Mouse (Mus musculus): ENCODE data around the gene Oxld1.

The Oxld1 gene

DNA sequence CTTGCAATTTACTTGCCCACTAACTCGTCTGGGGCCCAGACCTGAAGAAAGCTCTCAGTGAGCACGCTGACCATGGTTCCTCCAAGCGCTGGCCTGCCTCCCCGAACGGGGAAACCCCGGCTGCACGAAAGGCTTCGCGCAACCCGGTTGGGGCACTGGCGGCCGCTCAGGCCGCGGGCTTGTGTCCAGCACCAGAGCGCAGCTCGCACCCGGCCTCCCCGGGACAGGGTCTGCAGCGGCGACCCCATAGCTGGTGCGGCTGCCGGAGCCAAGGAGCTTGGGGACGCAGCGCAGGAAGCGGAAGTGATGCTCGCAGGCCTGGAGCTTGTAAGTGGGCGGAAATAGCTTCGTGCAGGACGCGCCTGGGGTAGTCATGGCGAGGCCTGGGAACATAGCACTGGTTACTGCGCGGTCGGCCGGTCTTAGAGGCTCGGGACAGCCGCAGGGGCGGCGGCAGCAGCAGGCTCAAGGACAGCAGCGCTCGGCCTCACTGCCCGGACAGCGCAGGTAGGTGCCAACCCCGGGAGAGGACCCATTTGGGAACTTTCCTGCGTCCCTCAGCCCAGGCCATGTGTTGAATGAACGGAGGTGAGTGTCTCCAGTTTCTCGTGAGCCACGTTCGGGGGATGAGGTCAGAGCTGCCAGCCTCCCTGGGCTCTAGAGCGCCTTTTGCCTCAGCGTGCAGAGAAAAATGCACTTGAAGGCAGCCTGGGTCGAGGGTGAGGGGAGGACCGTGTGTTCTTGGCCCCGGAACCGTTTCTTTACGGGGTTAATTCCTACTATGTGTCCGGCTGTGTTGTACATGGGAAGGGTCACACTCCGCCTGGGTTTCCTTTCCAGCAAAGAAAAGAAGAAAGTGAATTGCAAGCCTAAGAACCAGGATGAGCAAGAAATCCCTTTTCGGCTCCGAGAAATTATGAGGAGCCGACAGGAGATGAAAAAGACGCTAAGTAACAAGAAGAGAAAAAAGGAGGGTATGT, at the start of gene Oxld1, which contains the start of gene Ccdc137:
Gene Oxld1 (minus strand): TSS at position 297 of the 980 bp plus-strand sequence.
Gene Ccdc137 (plus strand): TSS at position 344 of the 980 bp plus-strand sequence.
- DNase-seq: peak; percentile 79

DNA sequence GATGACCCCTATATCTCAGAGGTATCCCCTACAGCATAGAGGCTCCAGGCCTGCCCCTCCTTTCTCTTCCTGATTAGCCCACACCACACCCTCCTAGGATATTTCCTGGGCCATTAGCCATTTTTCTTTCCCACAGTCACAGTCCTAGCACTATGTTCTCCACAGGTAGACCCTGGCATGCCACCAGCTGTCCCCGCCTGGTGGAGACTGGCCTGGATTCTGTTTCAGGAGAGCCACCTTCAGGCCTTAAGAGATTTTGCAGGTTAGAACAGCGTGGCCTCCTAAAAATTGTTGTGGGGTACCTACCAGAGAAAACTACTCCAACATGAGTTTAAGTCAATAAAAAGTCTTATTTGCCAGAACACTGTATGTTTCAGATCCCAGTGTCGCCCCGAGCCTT, 49.0 kb upstream of the Oxld1 start:
- no peak for DNase-seq

DNA sequence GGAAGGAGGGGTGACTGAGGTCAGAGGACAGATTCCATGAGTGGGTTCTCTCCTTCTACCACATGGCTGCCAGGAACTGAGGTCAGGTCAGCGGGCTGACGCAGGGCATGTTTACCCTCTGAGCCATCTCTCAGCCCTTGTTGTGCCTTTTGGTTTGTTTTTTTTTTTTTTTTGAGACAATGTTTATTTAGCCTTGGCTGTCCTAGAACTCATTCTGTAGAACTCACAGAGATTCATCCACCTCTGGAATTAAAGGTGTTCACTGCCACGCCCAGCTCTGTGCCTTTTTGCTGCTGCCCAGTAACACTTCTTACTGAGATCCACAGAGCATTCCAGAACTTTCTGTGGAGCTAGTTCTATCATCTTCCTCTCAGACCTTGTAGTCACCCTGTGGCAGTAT, 47.8 kb upstream of the Oxld1 start:
- DNase-seq: no peak

DNA sequence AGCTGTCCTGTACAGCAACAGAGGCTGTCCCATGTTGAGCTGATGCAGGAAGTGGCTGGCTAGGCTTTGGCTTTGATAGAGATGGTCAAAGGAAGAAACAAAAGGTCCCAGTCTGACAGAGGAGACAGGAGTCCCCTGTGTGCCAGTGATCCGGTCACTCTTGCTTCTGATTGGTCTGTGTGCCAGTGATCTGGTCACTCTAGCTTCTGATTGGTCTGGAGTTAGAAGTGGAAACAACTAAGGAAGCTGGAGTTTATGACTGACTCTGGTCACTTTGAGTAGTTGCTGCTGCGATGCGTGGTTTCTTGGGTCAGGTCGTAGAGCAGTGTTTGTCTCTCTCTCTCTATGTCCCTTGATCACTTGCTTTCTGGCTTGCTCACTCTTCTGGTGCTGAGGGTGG, 43.8 kb upstream of the Oxld1 start:
- no peak for DNase-seq

DNA sequence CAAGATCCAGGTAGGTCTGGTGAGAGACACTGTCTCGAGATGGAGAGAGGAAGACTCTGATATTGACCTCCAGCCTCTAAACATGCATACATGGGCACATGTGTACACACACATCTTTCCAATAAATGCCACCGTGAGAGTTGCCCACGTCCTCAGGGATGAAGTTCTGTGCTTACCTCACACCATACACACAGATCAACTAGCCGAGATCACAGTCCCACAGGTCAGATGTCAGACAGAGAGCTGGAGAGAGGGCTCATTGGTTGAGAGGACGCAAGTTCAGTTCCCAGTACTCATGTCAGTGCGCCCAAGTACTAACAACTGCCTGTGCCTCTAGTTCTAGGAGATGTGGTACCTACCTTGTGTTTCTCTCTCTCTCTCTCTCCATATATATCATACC, 43.1 kb upstream of the Oxld1 start:
- DNase-seq: no peak

DNA sequence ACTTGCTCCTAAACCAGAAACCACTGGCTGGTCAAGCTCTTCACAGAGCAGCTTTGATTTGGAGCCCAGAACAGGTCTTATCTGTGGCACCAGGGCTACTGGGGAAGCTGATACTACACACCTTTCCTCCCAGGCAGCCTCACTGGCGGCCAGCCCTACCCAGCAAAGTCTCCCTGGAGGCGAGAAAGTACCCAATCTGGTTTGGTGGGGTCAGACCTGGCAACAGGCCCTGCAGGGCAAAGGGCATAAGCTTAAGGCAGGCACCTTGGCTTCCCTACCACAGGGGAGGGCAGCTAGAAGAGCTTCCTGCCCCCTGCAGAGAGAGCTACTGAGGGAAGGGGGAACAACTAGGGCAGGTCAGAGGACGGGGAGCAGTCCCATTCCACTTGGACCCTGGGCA, 42.5 kb upstream of the Oxld1 start:
- no peak for DNase-seq

DNA sequence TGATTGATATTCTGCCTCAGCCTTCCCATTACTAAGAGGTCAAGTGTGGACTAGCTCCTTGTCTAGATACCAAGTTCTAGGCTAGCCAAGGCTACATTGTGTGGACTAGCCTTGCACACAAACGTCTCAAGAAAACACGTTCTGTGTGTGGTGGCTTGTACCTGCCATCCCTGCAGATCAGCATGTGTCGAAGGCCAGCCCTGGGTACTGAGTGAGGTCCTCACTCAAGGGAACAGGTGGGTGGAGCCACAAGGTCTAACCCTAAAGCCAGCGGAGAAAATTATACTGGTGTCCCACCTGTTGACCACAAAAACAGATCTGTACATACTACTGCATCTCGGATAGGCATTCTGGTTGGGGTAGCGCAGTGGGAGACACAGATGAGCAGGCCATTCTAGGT, 42.0 kb upstream of the Oxld1 start:
- no peak for DNase-seq

DNA sequence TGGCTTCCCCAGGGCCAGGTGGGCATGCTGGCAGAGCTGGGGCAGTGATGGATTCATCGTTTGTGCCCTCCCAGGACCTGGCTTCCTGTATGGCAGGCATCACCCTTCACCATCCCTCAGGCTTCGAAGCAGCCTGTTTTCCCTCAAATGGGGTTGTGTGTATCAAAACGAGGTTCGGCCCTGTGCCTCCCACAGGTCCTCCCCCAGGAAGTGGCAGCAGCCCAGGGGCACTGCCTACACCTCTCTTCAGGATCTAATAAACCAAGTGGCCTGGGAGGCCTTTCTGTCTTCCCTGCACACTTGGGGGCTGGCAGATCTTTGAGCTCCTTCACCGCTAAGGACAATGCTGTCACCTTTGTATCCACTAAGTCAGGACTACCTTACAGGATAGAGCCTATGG, 41.0 kb upstream of the Oxld1 start:
- DNase-seq: no peak

DNA sequence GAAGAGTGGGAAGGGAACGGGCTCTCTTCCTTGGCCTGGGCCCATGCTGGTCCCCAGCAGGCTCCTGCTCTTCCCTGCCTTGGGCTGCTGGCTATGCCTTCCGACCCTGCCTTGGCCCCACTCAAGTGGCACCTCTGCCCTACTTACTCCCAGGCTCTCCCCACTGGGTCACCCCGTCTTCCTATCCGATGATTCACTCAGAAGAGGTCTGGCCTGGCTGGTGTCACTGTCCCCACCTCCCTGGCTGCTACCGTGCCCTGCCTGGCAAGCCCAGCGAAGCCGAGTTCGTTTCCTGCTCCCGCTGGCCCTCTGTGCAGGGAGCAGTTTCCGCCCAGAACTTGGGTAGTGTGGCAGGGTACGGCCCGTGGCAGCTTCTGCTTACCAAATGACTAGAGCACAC, 40.4 kb upstream of the Oxld1 start:
- DNase-seq: no peak

DNA sequence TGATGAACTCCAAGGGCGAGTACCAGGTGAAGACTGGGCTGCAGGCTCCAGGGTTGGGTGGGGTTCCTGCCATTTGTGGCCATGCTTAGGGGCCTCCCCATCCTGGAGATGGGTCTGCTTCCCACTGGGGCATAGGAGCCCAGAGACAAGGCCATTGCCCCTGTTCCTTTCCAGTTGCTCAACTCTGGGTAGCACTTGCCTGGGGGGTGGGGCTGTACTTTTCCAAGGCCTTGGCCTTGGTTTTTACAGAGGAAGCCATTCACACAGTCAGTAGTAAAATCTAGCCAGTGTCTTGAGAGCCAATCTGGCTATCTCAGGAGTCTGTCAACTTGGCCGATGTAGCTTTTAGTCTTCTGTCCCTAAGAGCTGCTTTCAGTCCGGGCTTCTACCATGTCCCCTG, 39.6 kb upstream of the Oxld1 start:
- DNase-seq: no peak

DNA sequence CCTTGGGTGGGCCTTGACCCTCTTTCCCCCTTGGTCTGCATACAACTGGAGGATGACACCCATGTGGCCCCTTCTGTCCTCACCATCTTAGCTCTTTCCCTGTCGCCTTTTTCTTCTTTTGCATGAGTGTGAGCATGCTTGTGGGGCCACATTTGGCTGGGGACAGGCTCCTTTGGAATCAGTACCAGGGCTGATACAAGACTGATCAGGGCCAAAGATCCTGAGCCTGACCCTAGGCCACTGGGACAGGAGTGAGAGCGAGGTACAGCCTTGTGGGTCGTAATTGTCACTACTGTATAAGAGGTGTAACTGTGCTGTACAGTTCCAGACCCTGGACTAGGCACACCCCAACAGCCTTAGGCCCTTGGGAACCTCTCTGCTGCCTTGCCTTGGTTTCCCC, 36.0 kb upstream of the Oxld1 start:
- no peak for DNase-seq

DNA sequence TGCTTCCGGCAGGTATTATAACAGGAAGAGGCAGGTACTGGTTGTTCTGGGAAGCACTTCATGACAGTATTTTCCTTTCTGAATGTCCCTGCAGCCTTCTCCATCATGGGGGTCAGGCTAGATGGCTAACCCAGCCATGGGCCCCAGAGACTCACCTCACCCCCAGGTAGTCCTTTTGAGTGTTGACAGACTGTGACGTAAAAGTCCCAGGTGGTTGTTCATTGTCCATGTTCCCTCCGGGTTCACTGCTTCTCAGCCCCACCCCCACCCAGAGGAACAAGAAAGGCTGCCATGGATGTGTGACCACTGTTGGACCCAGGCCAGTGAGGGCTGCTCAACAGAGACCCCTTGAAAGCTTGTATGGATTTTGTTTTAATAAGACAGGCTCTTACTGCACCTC, 35.5 kb upstream of the Oxld1 start:
- DNase-seq: no peak

DNA sequence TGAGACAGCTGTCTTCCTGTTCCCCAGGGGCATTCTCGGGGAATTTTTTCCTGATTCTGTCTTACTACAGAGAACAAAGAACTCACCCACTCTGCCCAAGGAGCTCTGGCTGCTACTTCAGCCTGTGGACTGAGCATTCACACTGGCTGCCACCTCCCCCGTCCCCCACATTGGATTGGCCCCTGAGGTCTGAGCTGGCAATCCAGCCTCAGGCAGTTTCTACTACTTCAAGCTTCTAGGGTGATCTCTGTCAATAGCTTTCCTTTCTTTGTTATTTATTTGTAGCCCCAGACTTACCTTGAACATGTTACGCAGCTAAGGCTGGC, 35.0 kb upstream of the Oxld1 start:
- no peak for DNase-seq

DNA sequence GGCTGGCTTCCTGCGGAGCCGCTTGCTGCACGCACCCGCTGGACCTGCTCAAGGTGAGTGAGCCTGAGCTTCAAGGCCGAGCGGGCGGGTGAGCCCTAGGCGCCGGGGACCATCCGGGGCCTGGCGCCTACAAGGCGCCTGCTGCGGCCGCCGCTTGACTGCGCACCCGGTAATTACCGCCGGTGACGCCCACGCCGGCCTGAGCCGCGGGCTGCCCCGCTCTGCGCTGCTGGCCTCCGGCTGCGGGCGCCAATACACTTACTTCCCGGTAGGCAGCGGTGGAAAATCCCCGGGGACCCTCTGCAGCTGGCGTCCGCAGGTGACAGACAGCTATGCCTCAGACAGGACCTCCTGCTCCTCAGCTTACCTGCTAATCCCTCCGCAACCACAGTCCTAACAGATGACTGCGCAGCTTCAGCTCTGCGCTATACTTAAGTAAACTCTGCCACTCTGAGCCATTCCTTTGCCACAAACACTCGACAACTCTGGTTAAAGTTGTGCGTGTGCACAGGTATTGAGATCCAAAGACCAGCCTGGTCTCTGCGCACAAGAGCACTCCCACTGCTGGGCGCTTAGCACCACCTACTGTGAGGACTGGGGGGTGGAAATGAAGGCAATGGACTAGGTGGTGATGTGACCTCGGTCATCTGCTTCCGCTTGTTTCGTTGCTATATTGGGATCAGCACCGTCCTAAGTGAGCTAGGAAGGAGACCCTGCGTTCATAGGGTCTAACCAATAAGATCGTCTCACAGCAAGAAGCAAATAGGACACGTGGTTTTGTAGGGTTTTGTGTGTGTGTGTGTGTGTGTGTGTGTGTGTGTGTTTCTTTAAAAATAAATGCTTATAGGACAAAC, 34.4 kb upstream of the Oxld1 start:
- DNase-seq: peak; percentile 48

DNA sequence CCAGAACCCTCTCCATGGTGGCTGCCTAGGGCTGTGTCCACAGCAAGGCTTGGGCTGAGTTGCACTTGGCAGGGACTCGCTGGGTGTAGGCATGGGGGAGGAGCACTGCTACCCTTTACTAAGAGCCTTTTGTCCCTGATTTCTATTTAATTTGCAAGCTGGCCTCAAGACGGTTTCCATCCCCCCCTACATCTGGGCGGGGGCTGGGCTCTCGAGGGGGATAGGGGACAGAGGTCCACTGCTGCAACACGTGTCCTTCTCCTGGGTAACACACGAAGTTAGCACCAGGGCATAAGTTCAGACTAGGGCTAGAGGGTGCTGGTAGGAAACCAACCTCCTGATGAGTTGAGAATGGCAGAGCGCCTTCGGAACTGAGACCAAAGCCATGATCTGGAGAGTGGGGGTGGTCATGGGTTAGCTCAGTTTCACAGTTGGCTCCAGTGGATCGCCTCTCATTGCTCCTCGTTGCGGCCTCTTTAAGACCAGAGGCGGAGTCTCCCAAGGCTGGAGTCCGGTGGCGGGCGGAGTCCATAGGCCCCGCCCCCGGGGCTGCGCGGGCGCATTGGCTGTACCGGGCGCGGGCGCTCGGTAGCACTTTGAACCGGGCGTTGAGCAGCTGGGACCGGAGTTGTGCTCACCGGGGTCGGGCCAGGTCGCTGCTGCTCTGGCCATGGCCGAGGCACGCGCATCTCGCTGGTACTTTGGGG, 33.6 kb upstream of the Oxld1 start, which contains the start of gene Slc25a10:
Gene Slc25a10 (plus strand): TSS at position 524 of the 707 bp plus-strand sequence.
- peak; percentile 84 for DNase-seq

DNA sequence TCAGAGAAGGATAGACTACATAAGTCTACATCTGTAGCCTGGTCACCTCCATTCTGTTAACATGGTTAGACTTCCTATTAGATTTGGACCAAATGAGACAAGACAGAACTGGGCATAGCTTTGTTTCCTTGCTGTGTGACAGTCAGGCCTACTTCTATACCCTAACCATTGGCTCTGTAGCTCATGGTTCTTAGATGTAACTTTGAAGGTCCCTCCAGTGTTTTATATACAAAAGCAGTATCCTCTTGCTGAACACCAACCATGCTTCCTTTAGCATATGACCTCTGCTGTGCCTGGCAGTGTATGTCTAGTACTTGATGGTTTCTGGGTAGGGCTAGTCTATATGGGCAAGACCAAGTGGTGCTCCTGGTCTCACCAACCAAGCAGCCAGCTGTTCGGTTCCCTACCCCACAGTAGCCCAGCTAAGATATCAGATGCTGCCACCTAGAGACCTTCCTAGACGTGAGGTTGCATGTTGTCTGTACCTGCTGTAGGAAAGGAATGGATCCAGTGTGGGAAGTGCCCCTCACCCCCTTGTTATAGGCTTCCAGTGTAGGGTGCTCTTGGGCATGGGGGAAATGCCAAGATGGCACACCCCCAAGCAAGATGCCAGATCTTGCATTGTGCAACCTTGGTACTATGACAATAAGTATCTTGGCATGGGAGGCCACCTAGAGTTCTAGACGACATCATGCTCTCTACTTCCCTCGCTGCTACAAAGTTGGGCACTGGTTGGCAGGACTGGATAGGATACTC, 32.6 kb upstream of the Oxld1 start:
- DNase-seq: no peak

DNA sequence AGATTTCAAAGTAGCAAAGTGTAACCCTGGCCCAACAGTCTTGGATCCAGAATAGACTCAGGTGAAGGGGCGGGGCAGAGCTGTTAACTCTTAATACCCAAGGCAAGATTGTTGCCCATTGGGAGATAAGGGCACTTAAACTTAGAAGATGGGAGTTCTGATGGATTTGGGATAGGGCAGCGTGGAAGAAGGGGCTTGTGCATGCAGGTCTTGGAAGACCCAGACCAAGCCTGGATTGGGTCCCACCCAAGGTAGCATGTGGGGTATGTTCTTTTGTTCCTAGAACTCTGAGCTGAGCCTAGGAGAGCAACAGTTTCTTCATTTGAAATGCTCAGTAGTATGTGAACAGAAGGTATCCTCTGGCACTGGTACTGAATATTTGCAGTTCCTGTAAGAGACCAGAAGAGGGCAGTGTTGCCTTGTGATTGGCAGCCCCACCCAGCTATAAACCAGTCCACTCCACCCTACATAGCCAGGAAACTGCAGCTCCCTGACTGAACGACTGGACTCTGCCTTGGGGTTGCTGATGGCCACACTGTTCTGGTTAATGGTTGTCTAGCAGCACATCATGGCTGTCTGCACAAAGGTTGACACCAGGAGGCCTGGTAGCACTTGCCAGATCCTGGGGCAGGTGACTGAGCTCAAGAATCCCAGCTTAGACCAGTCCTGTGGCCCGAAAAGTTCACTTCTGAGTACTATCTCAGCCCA, 31.3 kb upstream of the Oxld1 start:
- DNase-seq: peak; percentile 75

DNA sequence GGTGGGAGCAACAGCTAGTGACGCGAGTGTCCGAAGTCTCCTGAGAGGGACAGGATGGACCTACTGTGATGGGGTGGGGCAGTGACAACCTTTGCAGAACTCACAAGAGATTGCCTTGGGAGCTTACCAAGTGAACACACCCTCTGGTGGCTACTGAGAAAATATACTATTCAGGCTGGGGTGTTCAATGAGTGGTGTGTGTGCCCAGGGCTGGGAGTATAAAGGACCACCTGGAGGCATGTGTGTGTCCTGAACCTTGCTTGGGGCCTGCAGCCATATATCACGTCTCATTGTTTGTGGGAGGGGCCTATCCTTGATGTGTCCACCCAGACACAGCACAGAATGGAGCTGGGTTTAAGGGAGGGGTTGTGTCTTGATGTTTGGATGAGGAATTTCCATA, 30.6 kb upstream of the Oxld1 start:
- no peak for DNase-seq

DNA sequence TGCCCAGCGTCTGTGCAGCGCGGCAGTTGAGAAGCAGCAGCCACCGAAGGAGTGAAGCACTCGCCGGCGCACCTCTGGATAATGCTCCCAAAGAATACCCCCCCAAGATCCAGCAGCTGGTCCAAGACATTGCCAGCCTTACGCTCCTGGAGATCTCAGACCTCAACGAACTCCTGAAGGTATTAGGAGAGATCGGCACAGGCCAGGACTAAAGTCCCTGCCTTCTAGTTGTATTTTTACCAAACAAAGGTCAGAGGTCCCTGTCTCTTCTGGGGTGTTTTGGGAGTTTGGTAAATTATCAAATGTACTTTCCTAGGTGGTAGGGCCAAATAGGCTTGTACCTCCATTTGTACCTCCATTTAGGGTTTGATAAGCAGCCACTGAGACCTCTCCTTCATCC, 27.4 kb upstream of the Oxld1 start:
- DNase-seq: no peak

DNA sequence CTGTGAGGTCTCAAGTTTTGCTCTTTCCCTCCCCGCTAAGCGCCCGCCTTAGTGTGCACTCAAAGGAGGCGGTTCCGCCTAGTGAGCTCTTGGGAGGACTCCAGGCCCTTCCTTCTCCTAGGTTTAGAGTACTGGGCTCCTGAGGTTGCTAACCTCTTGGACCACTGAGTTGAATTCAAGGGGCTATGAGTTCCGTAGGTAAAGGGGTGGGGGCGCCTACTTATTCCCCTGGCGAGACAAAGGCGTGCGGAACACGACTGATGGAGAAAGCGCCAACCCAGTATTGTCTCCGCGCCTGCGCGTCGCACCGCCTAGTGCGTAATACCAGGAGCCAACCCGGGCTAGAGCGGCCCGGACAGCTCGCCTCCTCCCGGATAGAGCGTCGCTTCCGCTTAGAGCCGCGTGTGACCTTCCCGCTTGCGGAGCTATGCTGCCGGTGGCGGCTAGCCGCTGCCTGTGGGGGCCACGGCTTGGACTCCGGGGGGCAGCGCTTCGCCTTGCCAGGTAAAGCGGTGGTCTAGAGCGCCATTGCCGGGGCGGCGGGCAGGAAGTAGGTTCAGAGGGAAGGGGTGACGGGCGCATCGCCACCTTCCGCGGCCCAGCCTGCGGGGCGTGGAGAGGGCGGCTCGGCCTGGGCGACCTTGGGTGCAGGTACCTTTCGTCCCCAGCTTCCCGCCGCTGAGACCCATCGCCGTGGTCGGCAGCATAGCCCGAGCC, 26.6 kb upstream of the Oxld1 start, which contains the start of gene Mrpl12:
Gene Mrpl12 (plus strand): TSS at position 349 of the 717 bp plus-strand sequence.
- peak; percentile 89 for DNase-seq

DNA sequence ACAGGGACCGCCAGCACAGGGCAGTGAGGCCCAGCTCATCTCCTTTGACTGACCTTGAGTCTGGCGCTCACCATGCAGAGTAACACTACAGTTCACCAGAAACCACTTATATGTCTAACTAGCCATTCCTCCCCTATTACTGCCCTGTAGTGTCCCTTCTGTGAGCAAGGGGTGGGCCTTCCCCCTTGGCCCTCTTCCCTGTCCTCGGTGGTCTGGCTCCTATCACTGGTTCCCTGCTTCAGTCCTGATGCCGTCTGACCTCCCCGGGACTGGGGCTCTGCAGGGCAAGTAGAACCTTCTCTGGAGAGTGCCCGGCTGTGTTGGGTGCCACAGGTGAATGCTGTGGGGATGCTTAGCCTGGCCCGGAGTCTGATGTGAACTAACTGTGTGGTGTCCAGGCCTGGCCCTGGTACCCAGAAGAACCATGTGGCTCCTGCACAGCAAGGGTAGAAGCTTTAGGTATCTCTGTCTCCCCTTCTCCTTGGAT, 25.6 kb upstream of the Oxld1 start:
- DNase-seq: no peak
